Mouse (Mus musculus) lung, embryonic 16.5 days (tissue): ENCODE measurements around the gene Olfr1443. TPM values are rescaled to one million over a fixed set of nuclear protein-coding genes. Genes with fewer than 3 reads are reported as not detected.
"Not testable (repeated sequence)": the region's sequence is repeated elsewhere in the genome, so short reads cannot be mapped to it uniquely, and the experiment has no call there.

ENCODE experiments used
- ATAC-seq: fragments of 200-750 bp; cut with Nextera tagmentation; 2 replicates; pipeline ENCODE4 v1.8.0; 2017; ENCODE audit warnings: low read depth, mild to moderate bottlenecking, moderate library complexity
- H3K27ac ChIP-seq: fragments of 300-500 bp; sonication (generic); 2 replicates; pipeline ENCODE4 v1.5.1; 2014; ENCODE audit warnings: mild to moderate bottlenecking, control low read depth, low read length
- H3K27me3 ChIP-seq: fragments of 300-500 bp; sonication (generic); 2 replicates; pipeline ENCODE4 v1.6.1; 2014; ENCODE audit warnings: low read depth, low read length, mixed read lengths; ENCODE audit not compliant: control insufficient read depth, insufficient read depth
- H3K36me3 ChIP-seq: fragments of 300-500 bp; sonication (generic); 2 replicates; pipeline ENCODE4 v1.6.1; 2014; ENCODE audit warnings: low read length; ENCODE audit not compliant: control insufficient read depth, insufficient read depth
- H3K4me1 ChIP-seq: fragments of 300-500 bp; sonication (generic); replicated peaks from 2 replicates; pipeline ENCODE4 v1.6.1; 2014; ENCODE audit warnings: low read length, mixed read lengths; ENCODE audit not compliant: control insufficient read depth, insufficient read depth
- H3K4me2 ChIP-seq: fragments of 300-500 bp; sonication (generic); 2 replicates; pipeline ENCODE4 v1.6.1; 2014; ENCODE audit warnings: low read depth, low read length, control low read depth
- H3K4me3 ChIP-seq: fragments of 300-500 bp; sonication (generic); 2 replicates; pipeline ENCODE4 v1.5.1; 2014; ENCODE audit warnings: mild to moderate bottlenecking, low read length, control low read depth
- H3K9ac ChIP-seq: fragments of 300-500 bp; sonication (generic); 2 replicates; pipeline ENCODE4 v1.6.1; 2014; ENCODE audit warnings: low read length, control low read depth
- H3K9me3 ChIP-seq: fragments of 300-500 bp; sonication (generic); 2 replicates; pipeline ENCODE4 v1.6.1; 2016; ENCODE audit warnings: low read length; ENCODE audit not compliant: control insufficient read depth
- WGBS: fragments of 180-500 bp; shearing (Covaris S2); extraction: QIAGEN DNeasy Blood & Tissue Kit; methylation state at CpG from one replicate; pipeline ENCODE4 v1.1.7; 2014; 5-methylcytosine and 5-hydroxymethylcytosine counted together
- polyA plus RNA-seq: library from polyadenylated mRNA; unstranded; fragments of >200 nt; fragmentation: Nextera tagmentation; extraction: Ambion mirVana; gene quantifications from 2 replicates; pipeline ENCODE4 v1.2.1, GENCODE M21; 2015

Olfr1443 gene
- not detected in 2 replicates for polyA plus RNA-seq

DNA sequence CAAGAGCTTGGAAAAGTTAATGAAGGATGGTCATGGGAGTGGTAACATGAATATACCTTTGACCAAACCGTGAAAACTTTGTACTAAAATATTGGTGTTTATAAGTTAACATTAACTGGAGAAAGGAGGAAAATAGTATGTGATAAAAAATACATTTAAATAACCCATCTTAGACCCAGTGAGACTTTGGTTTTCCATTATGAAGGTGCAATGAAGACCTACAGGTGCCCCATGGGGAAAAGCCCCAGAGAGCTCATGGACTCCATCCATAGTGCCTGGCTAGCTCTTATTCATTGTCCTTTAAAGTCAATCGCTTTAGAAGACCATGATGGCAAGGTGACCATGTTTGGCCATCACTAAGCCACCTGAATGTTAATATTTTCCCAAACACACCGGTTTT lies at the start of gene Olfr1443:
Gene Olfr1443, plus strand, starts transcription at position 301 of the 400 bp plus-strand sequence.
- no peak within 1 kb of the TSS for H3K9ac ChIP-seq
- H3K27me3 ChIP-seq = no peaks in the 10 kb centered on the region
- no peak within 1 kb of the TSS for H3K4me3 ChIP-seq
- H3K4me1 ChIP-seq = no peaks in the 10 kb centered on the region
- no peak within 1 kb of the TSS for H3K4me2 ChIP-seq
- H3K36me3 ChIP-seq = no peaks in the 10 kb centered on the region
- no peak within 1 kb of the TSS for H3K27ac ChIP-seq
- WGBS = 62% methylated on average over 3 of the region's 3 CpGs
- no peak for ATAC-seq
- H3K9me3 ChIP-seq = no peaks in the 10 kb centered on the region

GRCm38 (mm10) chr19:12633176-12633575 lies 44.7 kb upstream of the Olfr1443 start, which contains the start of gene Glyat:
Gene Glyat (plus strand): TSS chr19:12633308.
- Histone ChIP-seq H3K9me3 (no peaks in the 10 kb centered on the region), H3K36me3 (no peaks in the 10 kb centered on the region), H3K27me3 (no peaks in the 10 kb centered on the region), H3K9ac (no peak within 1 kb of the TSS), H3K4me2 (no peak within 1 kb of the TSS), H3K4me3 (no peak within 1 kb of the TSS), H3K4me1 (no peaks in the 10 kb centered on the region), H3K27ac (no peak within 1 kb of the TSS)
- WGBS = 70% methylated on average over 4 of the region's 4 CpGs
- ATAC-seq = no peak

- Histone ChIP-seq H3K4me3 (no peak overlapping the region), H3K27ac (no peak overlapping the region), H3K27me3 (no peaks in the 10 kb centered on the region), H3K9me3 (no peaks in the 10 kb centered on the region), H3K4me2 (no peak overlapping the region), H3K9ac (no peak overlapping the region), H3K4me1 (no peaks in the 10 kb centered on the region), H3K36me3 (no peaks in the 10 kb centered on the region)
- ATAC-seq = no peak
- 83% methylated on average over 3 of the region's 3 CpGs for WGBS
Measured at GRCm38 (mm10) chr19:12634259-12634658, 43.7 kb upstream of the Olfr1443 start.

GRCm38 (mm10) chr19:12634963-12635362 lies 42.9 kb upstream of the Olfr1443 start:
- Histone ChIP-seq H3K36me3 (no peaks in the 10 kb centered on the region), H3K27me3 (no peaks in the 10 kb centered on the region), H3K4me3 (no peak overlapping the region), H3K9ac (no peak overlapping the region), H3K4me1 (no peaks in the 10 kb centered on the region), H3K27ac (no peak overlapping the region), H3K4me2 (no peak overlapping the region), H3K9me3 (no peaks in the 10 kb centered on the region)
- 78% methylated on average over 4 of the region's 4 CpGs for WGBS
- ATAC-seq = no peak

- Histone ChIP-seq H3K9ac (no peak overlapping the region), H3K4me2 (no peak overlapping the region), H3K36me3 (no peaks in the 10 kb centered on the region), H3K4me3 (no peak overlapping the region), H3K4me1 (no peaks in the 10 kb centered on the region), H3K27ac (no peak overlapping the region), H3K27me3 (no peaks in the 10 kb centered on the region), H3K9me3 (no peaks in the 10 kb centered on the region)
- no peak for ATAC-seq
- WGBS = 56% methylated on average over 3 of the region's 3 CpGs
Measured at GRCm38 (mm10) chr19:12636863-12637262, 41.0 kb upstream of the Olfr1443 start.

DNA sequence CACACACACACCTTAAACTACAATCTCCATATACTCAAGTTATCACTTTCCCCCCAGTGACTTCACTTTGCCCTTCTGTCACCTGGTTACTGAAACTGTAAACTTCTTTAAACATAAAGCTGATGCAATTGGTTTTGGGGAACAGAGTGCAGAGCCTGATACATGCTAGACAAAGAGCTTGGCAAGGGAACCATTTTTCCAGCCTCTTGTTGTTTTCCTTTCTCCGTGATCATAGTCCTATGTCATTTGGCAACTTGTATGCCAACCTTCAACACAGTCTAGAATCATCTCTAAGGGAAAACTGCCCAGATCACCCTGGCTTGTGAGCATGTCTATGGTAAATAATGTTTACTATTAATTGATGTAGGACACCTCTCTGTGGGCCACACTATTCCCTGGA lies 39.9 kb upstream of the Olfr1443 start:
- Histone ChIP-seq H3K27me3 (no peaks in the 10 kb centered on the region), H3K9ac (no peak overlapping the region), H3K4me3 (no peak overlapping the region), H3K9me3 (no peaks in the 10 kb centered on the region), H3K4me1 (no peaks in the 10 kb centered on the region), H3K4me2 (no peak overlapping the region), H3K36me3 (no peaks in the 10 kb centered on the region), H3K27ac (no peak overlapping the region)
- WGBS = 74% methylated on average over 1 of the region's 1 CpGs
- no peak for ATAC-seq

- no peak overlapping the region for H3K9ac ChIP-seq
- H3K4me3 ChIP-seq = no peak overlapping the region
- no peaks in the 10 kb centered on the region for H3K27me3 ChIP-seq
- ATAC-seq = no peak
- H3K36me3 ChIP-seq = no peaks in the 10 kb centered on the region
- H3K27ac ChIP-seq = no peak overlapping the region
- H3K4me1 ChIP-seq = no peaks in the 10 kb centered on the region
- no peaks in the 10 kb centered on the region for H3K9me3 ChIP-seq
- no peak overlapping the region for H3K4me2 ChIP-seq
Measured at GRCm38 (mm10) chr19:12649511-12649910, 28.4 kb upstream of the Olfr1443 start.

DNA sequence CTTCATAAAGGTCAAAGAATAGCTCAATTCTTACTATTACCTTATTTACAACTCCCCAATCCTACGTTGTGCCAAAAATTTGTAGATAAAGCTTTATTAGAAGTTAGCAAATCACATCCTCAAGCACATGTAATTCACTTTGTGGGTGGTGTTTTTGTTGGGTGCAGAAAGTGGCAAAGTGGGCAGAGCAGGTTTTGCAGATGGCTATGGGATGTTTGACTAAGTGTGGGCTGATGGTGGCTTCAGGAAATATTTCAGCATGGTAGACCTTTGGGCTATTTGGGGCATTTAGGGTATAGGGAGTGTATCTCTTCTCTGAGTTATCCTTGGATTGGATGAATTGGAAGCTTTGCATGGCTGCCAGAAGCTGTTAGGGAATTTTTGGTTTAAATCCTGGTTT lies 11.8 kb upstream of the Olfr1443 start:
- no peaks in the 10 kb centered on the region for H3K27me3 ChIP-seq
- ATAC-seq = no peak
- no peaks in the 10 kb centered on the region for H3K9me3 ChIP-seq
- no peak overlapping the region for H3K27ac ChIP-seq
- H3K4me1 ChIP-seq = no peaks in the 10 kb centered on the region
- no peak overlapping the region for H3K4me2 ChIP-seq
- no peaks in the 10 kb centered on the region for H3K36me3 ChIP-seq
- no peak overlapping the region for H3K9ac ChIP-seq
- no peak overlapping the region for H3K4me3 ChIP-seq
- WGBS = 62% methylated on average over 1 of the region's 1 CpGs

- not testable (repeated sequence) for H3K9me3 ChIP-seq, H3K4me1 ChIP-seq, H3K36me3 ChIP-seq, ATAC-seq, H3K9ac ChIP-seq, H3K27me3 ChIP-seq, H3K27ac ChIP-seq, H3K4me2 ChIP-seq, H3K4me3 ChIP-seq
- 90% methylated on average over 3 of the region's 3 CpGs for WGBS
Measured at GRCm38 (mm10) chr19:12668601-12669000, 9.3 kb upstream of the Olfr1443 start.

DNA sequence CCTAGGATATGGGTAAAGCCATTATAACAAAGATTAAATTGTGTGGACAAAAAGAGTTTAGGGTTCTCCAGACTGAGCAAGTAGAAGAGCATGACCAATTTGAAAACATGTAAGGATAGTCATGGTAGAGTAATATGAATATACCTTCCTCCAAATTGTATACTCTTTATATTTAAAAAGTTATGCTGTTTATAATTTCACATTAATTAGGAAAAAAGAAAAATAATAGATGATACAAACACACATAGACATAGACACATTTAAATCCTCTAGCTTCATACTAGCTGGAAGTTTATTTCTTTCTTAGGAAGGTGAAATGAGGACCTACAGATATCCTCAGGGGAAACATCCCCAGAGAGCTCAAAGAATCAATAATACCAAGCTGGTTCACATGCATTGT lies 7.8 kb upstream of the Olfr1443 start, which contains the start of gene Olfr1442:
Gene Olfr1442, plus strand, starts transcription at position 301 of the 400 bp plus-strand sequence.
- no peak for ATAC-seq
- H3K27me3 ChIP-seq = no peaks in the 10 kb centered on the region
- H3K4me2 ChIP-seq = no peak within 1 kb of the TSS
- H3K4me3 ChIP-seq = no peak within 1 kb of the TSS
- no peaks in the 10 kb centered on the region for H3K4me1 ChIP-seq
- no peak within 1 kb of the TSS for H3K27ac ChIP-seq
- no peak within 1 kb of the TSS for H3K9ac ChIP-seq
- H3K36me3 ChIP-seq = no peaks in the 10 kb centered on the region
- no peaks in the 10 kb centered on the region for H3K9me3 ChIP-seq
